Comparison of ENCODE assay signal across 24 mouse cellular contexts in genomic region chr16:9085977-9086376, GRCm38 (mm10).
A peak's percentile ranks its signal among the peaks of the same experiment; 100 is the strongest.
DNase-seq lines count a peak whose midpoint lies in the region; ATAC-seq lines count a peak whose summit lies in the region.
"Had no signal": no experiment of that assay in that cellular context is flagged by ENCODE, and none has a peak within 500 bp of the region (broad histone marks: within the 10 kb centered on the region; RNA-seq: fewer than 3 reads in every experiment).

No protein-coding gene starts in this region.

- peak overlapping the region; percentile 37 for H3K4me2 ChIP-seq in liver, embryonic 13.5 days
- H3K4me2 ChIP-seq: embryonic facial prominence, embryonic 15.5 days; intestine, embryonic 15.5 days; limb, embryonic 12.5 days; midbrain, embryonic 13.5 days had no signal

- peak; percentile 99 for ATAC-seq in liver, embryonic 13.5 days (ENCODE audit: low read depth)
- ATAC-seq: forebrain, embryonic 16.5 days; hindbrain, embryonic 16.5 days; intestine, embryonic 15.5 days; midbrain, embryonic 13.5 days had no signal

- peak overlapping the region; percentile 59; the same call in 1 of the 2 replicates for H3K9ac ChIP-seq in liver, embryonic 13.5 days
- H3K9ac ChIP-seq: embryonic facial prominence, embryonic 15.5 days; intestine, embryonic 15.5 days; limb, embryonic 12.5 days; midbrain, embryonic 13.5 days had no signal

- H3K4me1 ChIP-seq in heart, embryonic 10.5 days, result 0 out of 2 replicates have a peak, but pooled peaks cover 2% of the 10 kb centered on the region
- H3K4me1 ChIP-seq in liver, embryonic 13.5 days (replicated peaks), result peaks cover 43% of the 10 kb centered on the region
- H3K4me1 ChIP-seq: embryonic facial prominence, embryonic 15.5 days; intestine, embryonic 15.5 days; limb, embryonic 12.5 days; megakaryocyte, embryonic 14.5 days had no signal

- no peaks in the 10 kb centered on the region for H3K9me3 ChIP-seq in heart, embryonic 10.5 days
- no peaks in the 10 kb centered on the region for H3K9me3 ChIP-seq in liver, embryonic 13.5 days (replicated peaks)
- H3K9me3 ChIP-seq: embryonic facial prominence, embryonic 15.5 days; intestine, embryonic 15.5 days; limb, embryonic 12.5 days; midbrain, embryonic 13.5 days had no signal

- no peak overlapping the region for H3K27ac ChIP-seq in heart, embryonic 10.5 days
- peak overlapping the region; percentile 94 for H3K27ac ChIP-seq in liver, embryonic 13.5 days
- H3K27ac ChIP-seq: embryonic facial prominence, embryonic 15.5 days; heart, adult 2 months; intestine, embryonic 15.5 days; limb, embryonic 12.5 days; midbrain, embryonic 13.5 days had no signal

- no peaks in the 10 kb centered on the region for H3K27me3 ChIP-seq in heart, embryonic 10.5 days (ENCODE audit: insufficient read depth, poor library complexity, severe bottlenecking)
- no peaks in the 10 kb centered on the region for H3K27me3 ChIP-seq in liver, embryonic 13.5 days
- H3K27me3 ChIP-seq: embryonic facial prominence, embryonic 15.5 days; intestine, embryonic 15.5 days; limb, embryonic 12.5 days; megakaryocyte, embryonic 14.5 days; midbrain, embryonic 13.5 days had no signal

- H3K36me3 ChIP-seq in heart, embryonic 10.5 days, result no peaks in the 10 kb centered on the region
- no peaks in the 10 kb centered on the region for H3K36me3 ChIP-seq in liver, embryonic 13.5 days
- H3K36me3 ChIP-seq: embryonic facial prominence, embryonic 15.5 days; intestine, embryonic 15.5 days; limb, embryonic 12.5 days; midbrain, embryonic 13.5 days had no signal

- DNase-seq in heart, embryonic 10.5 days (ENCODE audit: low spot score), result peak; percentile 87
- DNase-seq in heart, adult 9 months (ENCODE audit: low spot score in 2 of 2), result no peak
- DNase-seq in testis, postnatal 10 days (ENCODE audit: low spot score), result peak; percentile 30
- no peak for DNase-seq in testis, postnatal 14 days (ENCODE audit: low spot score)
- DNase-seq in liver, embryonic 13.5 days, result peak; percentile 72
- no peak for DNase-seq in gastrocnemius, adult 18-20 months (ENCODE audit: low spot score)
- DNase-seq in adrenal gland, adult 2 months, result no peak
- no peak for DNase-seq in cerebellum, postnatal 14 days
- DNase-seq: adrenal gland, adult 8-10 months; cerebellum, adult 9-10 months; gastrocnemius, postnatal 25 days; heart, adult 2 months; kidney, adult 9 months; kidney, postnatal 14 days; layer of hippocampus, postnatal 36 days; lung, adult 2 months; thymus, postnatal 14 days had no signal

- no peak overlapping the region for H3K4me3 ChIP-seq in heart, embryonic 10.5 days
- no peak overlapping the region for H3K4me3 ChIP-seq in liver, embryonic 13.5 days (replicated peaks)
- H3K4me3 ChIP-seq: embryonic facial prominence, embryonic 15.5 days; heart, adult 2 months; intestine, embryonic 15.5 days; limb, embryonic 12.5 days; megakaryocyte, embryonic 14.5 days; midbrain, embryonic 13.5 days had no signal

- WGBS in heart, embryonic 10.5 days, result 75% methylated on average over 5 of the region's 5 CpGs
- WGBS in liver, embryonic 13.5 days (ENCODE audit: insufficient replicate concordance), result 41% methylated on average over 5 of the region's 5 CpGs

Comparison
In these comparisons a context has a peak if more than half of its experiments do, and no peak if none do; other contexts are left out.
1. DNase-seq: peak in heart, embryonic 10.5 days (single experiment), testis, postnatal 10 days (single experiment) and liver, embryonic 13.5 days (single experiment); none in heart, adult 9 months (0 of 2), testis, postnatal 14 days (single experiment), gastrocnemius, adult 18-20 months (single experiment), adrenal gland, adult 2 months (single experiment) and cerebellum, postnatal 14 days (0 of 2).